Mouse (Mus musculus) heart, postnatal 14 days (tissue): Measurements from ENCODE around the gene Kri1. TPM values are rescaled to one million over a fixed set of nuclear protein-coding genes. Genes with fewer than 3 reads are reported as not detected.
"Not testable (repeated sequence)": the region's sequence is repeated elsewhere in the genome, so short reads cannot be mapped to it uniquely, and the experiment has no call there.

Experiments used
- DNase-seq, 2 experiments: peaks; one replicate each; pipeline ENCODE4 v3.0.0; 2021 to 2022
- intact Hi-C: fragments of 180-260 bp; cut with DNase I; formaldehyde crosslinking; loops from one replicate; pipeline ENCODE4 v1.15.1; 2025
- long read RNA-seq, 2 experiments: library from polyadenylated mRNA; stranded (forward); transcript quantifications; one replicate each; pipeline ENCODE4 v2.0.0; 2021
- total RNA-seq, 2 experiments: library from RNA; stranded (reverse); gene quantifications; 2 replicates each; pipeline ENCODE4 v1.2.3; 2021

The Kri1 gene
- 10 to 100 TPM; 17.0 to 22.6 TPM for total RNA-seq
- long read RNA-seq, experiment 1, partial matches to known transcripts, result 1 of 3 reads
- long read RNA-seq, experiment 1, other reads (novel, unspliced or antisense), result 0 of 3 reads
- long read RNA-seq, experiment 2, partial matches to known transcripts, result 0 of 3 reads
- long read RNA-seq, experiment 2, other reads (novel, unspliced or antisense), result 0 of 3 reads

GRCm38 (mm10) chr9:21287571-21288402, at the start of gene Kri1:
Kri1 (minus strand) TSS chr9:21287969.
- intact Hi-C loops, result loop anchor here (2.0 kb wide), 1 partner anchor 45 kb away; no protein-coding TSS in a partner anchor
- DNase-seq, result peak; percentile 97 to 98

GRCm38 (mm10) chr9:21336491-21336890, 48.7 kb upstream of the Kri1 start:
- no peak for DNase-seq
- intact Hi-C loops, result no loop called here

GRCm38 (mm10) chr9:21335391-21335790, 47.6 kb upstream of the Kri1 start:
- peak; percentile 40 to 54 for DNase-seq

GRCm38 (mm10) chr9:21334747-21335146, 47.0 kb upstream of the Kri1 start:
- intact Hi-C loops, result no loop called here
- no peak for DNase-seq

More at GRCm38 (mm10) chr9:21335391-21335790, 47.6 kb upstream of the Kri1 start:
- intact Hi-C loops, result no loop called here

GRCm38 (mm10) chr9:21333523-21333922, 45.8 kb upstream of the Kri1 start:
- no peak for DNase-seq
- intact Hi-C loops, result no loop called here

- DNase-seq, result no peak
- intact Hi-C loops, result no loop called here
Observed at GRCm38 (mm10) chr9:21332161-21333061, 44.6 kb upstream of the Kri1 start.

GRCm38 (mm10) chr9:21331365-21332140, 43.8 kb upstream of the Kri1 start:
- intact Hi-C loops, result no loop called here
- no peak for DNase-seq

GRCm38 (mm10) chr9:21329699-21330289, 42.0 kb upstream of the Kri1 start:
- no peak for DNase-seq

GRCm38 (mm10) chr9:21329041-21329440, 41.3 kb upstream of the Kri1 start:
- peak; percentile 63 to 71 for DNase-seq
- intact Hi-C loops, result no loop called here

More at GRCm38 (mm10) chr9:21329699-21330289, 42.0 kb upstream of the Kri1 start:
- intact Hi-C loops, result no loop called here

GRCm38 (mm10) chr9:21328041-21328440, 40.3 kb upstream of the Kri1 start:
- intact Hi-C loops, result no loop called here

GRCm38 (mm10) chr9:21327569-21327968, 39.8 kb upstream of the Kri1 start:
- intact Hi-C loops, result no loop called here

More at GRCm38 (mm10) chr9:21328041-21328440, 40.3 kb upstream of the Kri1 start:
- DNase-seq, result no peak

GRCm38 (mm10) chr9:21324269-21324668, 36.5 kb upstream of the Kri1 start:
- intact Hi-C loops, result no loop called here
- DNase-seq, result no peak

More at GRCm38 (mm10) chr9:21327569-21327968, 39.8 kb upstream of the Kri1 start:
- DNase-seq, result no peak

- DNase-seq, intact Hi-C loops: not testable (repeated sequence)
Observed at GRCm38 (mm10) chr9:21322917-21323297, 35.1 kb upstream of the Kri1 start.

- intact Hi-C loops, result no loop called here
- no peak for DNase-seq
Observed at GRCm38 (mm10) chr9:21322211-21322916, 34.6 kb upstream of the Kri1 start.

- peak; percentile 37 to 41 for DNase-seq
- intact Hi-C loops, result no loop called here
Observed at GRCm38 (mm10) chr9:21321513-21321835, 33.7 kb upstream of the Kri1 start.

GRCm38 (mm10) chr9:21320619-21321512, 33.1 kb upstream of the Kri1 start, which contains the start of gene Slc44a2:
Slc44a2 (plus strand) TSS chr9:21320698.
- intact Hi-C loops, result no loop called here
- peak; percentile 93 to 95 for DNase-seq

GRCm38 (mm10) chr9:21320280-21320618, 32.5 kb upstream of the Kri1 start:
- no peak for DNase-seq

GRCm38 (mm10) chr9:21319503-21319902, 31.7 kb upstream of the Kri1 start:
- no peak for DNase-seq
- intact Hi-C loops, result no loop called here

More at GRCm38 (mm10) chr9:21320280-21320618, 32.5 kb upstream of the Kri1 start:
- intact Hi-C loops, result no loop called here
